Comparison of ENCODE assay signal across 7 mouse cellular contexts in the genomic region with DNA sequence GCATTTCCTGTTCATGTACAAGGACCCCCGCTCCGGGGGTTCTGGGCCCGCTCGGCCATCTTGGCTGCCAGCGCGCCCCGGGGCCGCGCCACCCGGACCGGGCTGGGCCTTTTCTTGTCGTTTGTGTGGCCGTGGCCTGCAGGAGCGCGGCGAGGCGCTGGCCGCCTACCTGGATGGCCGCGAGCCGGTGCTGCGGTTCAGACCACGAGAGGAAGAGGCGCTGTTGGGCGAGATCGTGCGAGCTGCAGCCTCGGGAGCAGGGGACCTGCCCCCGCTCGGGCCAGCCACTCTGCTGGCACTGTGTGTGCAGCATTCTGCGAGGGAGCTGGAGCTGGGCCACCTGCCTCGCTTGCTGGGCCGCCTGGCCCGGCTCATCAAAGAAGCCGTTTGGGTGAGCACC. TPM values are rescaled to one million over a fixed set of nuclear protein-coding genes. Genes with fewer than 3 reads are reported as not detected.
DNase-seq lines count a peak whose midpoint lies in the region; ATAC-seq lines count a peak whose summit lies in the region.

No protein-coding gene starts in this region.

- H3K9me3 ChIP-seq in embryonic facial prominence, embryonic 13.5 days = 0 out of 2 replicates have a peak, but pooled peaks cover 6% of the 10 kb centered on the region
- no peaks in the 10 kb centered on the region for H3K9me3 ChIP-seq in hindbrain, embryonic 14.5 days (ENCODE audit: control insufficient read depth, low read length)

- H3K4me2 ChIP-seq in embryonic facial prominence, embryonic 13.5 days = peak overlapping the region; percentile 57
- H3K4me2 ChIP-seq in hindbrain, embryonic 14.5 days (replicated peaks) = peak overlapping the region; percentile 39

- ATAC-seq in embryonic facial prominence, embryonic 13.5 days (ENCODE audit: insufficient number of reproducible peaks, insufficient read depth, low FRiP score, low TSS enrichment, low read depth) = no peak
- ATAC-seq in hindbrain, embryonic 14.5 days (ENCODE audit: low FRiP score) = no peak

- H3K4me1 ChIP-seq in embryonic facial prominence, embryonic 13.5 days = peaks cover 16% of the 10 kb centered on the region
- peaks cover 4% of the 10 kb centered on the region; the same call in 1 of the 2 replicates for H3K4me1 ChIP-seq in hindbrain, embryonic 14.5 days (replicated peaks; ENCODE audit: control insufficient read depth, insufficient read depth, low read length)

- peaks cover 11% of the 10 kb centered on the region for H3K36me3 ChIP-seq in embryonic facial prominence, embryonic 13.5 days
- H3K36me3 ChIP-seq in hindbrain, embryonic 14.5 days (replicated peaks; ENCODE audit: control insufficient read depth, insufficient read depth) = 0 out of 2 replicates have a peak, but pooled peaks cover 5% of the 10 kb centered on the region

- WGBS in embryonic facial prominence, embryonic 13.5 days = 9% methylated on average over 35 of the region's 35 CpGs
- 28% methylated on average over 35 of the region's 35 CpGs for WGBS in hindbrain, embryonic 14.5 days

- peak overlapping the region; percentile 24 for H3K4me3 ChIP-seq in embryonic facial prominence, embryonic 13.5 days
- H3K4me3 ChIP-seq in hindbrain, embryonic 14.5 days (replicated peaks; ENCODE audit: low read length) = peak overlapping the region; percentile 18; the same call in 1 of the 2 replicates

- peak; percentile 41 for DNase-seq in right cerebral cortex, postnatal 14 days
- DNase-seq in right cerebral cortex, adult 18-20 months = no peak
- no peak for DNase-seq in hindbrain, embryonic 14.5 days (ENCODE audit: low spot score)
- peak; percentile 38 for DNase-seq in lung, postnatal 14 days
- DNase-seq in urinary bladder, postnatal 14 days (ENCODE audit: low spot score) = no peak
- DNase-seq in B cell, adult 2 months = no peak

- no peak overlapping the region for H3K27ac ChIP-seq in embryonic facial prominence, embryonic 13.5 days
- no peak overlapping the region for H3K27ac ChIP-seq in hindbrain, embryonic 14.5 days

- peak overlapping the region; percentile 63 for H3K9ac ChIP-seq in embryonic facial prominence, embryonic 13.5 days
- peak overlapping the region; percentile 34; the same call in 1 of the 2 replicates for H3K9ac ChIP-seq in hindbrain, embryonic 14.5 days

- peaks cover 51% of the 10 kb centered on the region for H3K27me3 ChIP-seq in embryonic facial prominence, embryonic 13.5 days
- peaks cover 9% of the 10 kb centered on the region; the same call in 1 of the 2 replicates for H3K27me3 ChIP-seq in hindbrain, embryonic 14.5 days (ENCODE audit: control insufficient read depth, insufficient read depth, low read length)

RNA-seq across cellular contexts. Expression of gene Rasip1, which starts 5.2 kb away (rescaled TPM):
- polyA plus RNA-seq in embryonic facial prominence, embryonic 13.5 days (2015; fragmentation: Nextera tagmentation; extraction: Ambion mirVana) = 8.0 and 8.8 TPM in 2 replicates
- polyA plus RNA-seq in hindbrain, embryonic 14.5 days (2014; fragmentation: Nextera tagmentation; extraction: Ambion mirVana) = 17.2 and 18.3 TPM in 2 replicates

RNA-seq across cellular contexts. Expression of gene Mamstr, which starts 7.3 kb away (rescaled TPM):
- polyA plus RNA-seq in embryonic facial prominence, embryonic 13.5 days (2015; fragmentation: Nextera tagmentation; extraction: Ambion mirVana) = 5.2 and 7.8 TPM in 2 replicates
- polyA plus RNA-seq in hindbrain, embryonic 14.5 days (2014; fragmentation: Nextera tagmentation; extraction: Ambion mirVana) = 3.0 and 3.1 TPM in 2 replicates

RNA-seq across cellular contexts. Expression of gene Izumo1, which starts 10.9 kb away (rescaled TPM):
- 0.27 and 0.39 TPM in 2 replicates for polyA plus RNA-seq in embryonic facial prominence, embryonic 13.5 days (2015; fragmentation: Nextera tagmentation; extraction: Ambion mirVana)
- polyA plus RNA-seq in hindbrain, embryonic 14.5 days (2014; fragmentation: Nextera tagmentation; extraction: Ambion mirVana) = not detected in 2 replicates

RNA-seq across cellular contexts. Expression of gene Fut1, which starts 15.4 kb away (rescaled TPM):
- polyA plus RNA-seq in embryonic facial prominence, embryonic 13.5 days (2015; fragmentation: Nextera tagmentation; extraction: Ambion mirVana) = 1.9 and 2.3 TPM in 2 replicates
- not detected in 2 replicates for polyA plus RNA-seq in hindbrain, embryonic 14.5 days (2014; fragmentation: Nextera tagmentation; extraction: Ambion mirVana)

RNA-seq across cellular contexts. Expression of gene Fgf21, which starts 17.2 kb away (rescaled TPM):
- polyA plus RNA-seq in embryonic facial prominence, embryonic 13.5 days (2015; fragmentation: Nextera tagmentation; extraction: Ambion mirVana) = 0.39 and 0.96 TPM in 2 replicates
- not detected in 2 replicates for polyA plus RNA-seq in hindbrain, embryonic 14.5 days (2014; fragmentation: Nextera tagmentation; extraction: Ambion mirVana)

Comparison
In these comparisons a context has a peak if more than half of its experiments do, and no peak if none do; other contexts are left out.
1. DNase-seq: peak in right cerebral cortex, postnatal 14 days (single experiment) and lung, postnatal 14 days (single experiment); none in right cerebral cortex, adult 18-20 months (single experiment), hindbrain, embryonic 14.5 days (single experiment), urinary bladder, postnatal 14 days (single experiment) and B cell, adult 2 months (0 of 2).